Mouse (Mus musculus) forebrain, embryonic 13.5 days (tissue): Measurements from ENCODE around the gene Nrxn2. TPM values are rescaled to one million over a fixed set of nuclear protein-coding genes. Genes with fewer than 3 reads are reported as not detected.

ENCODE experiments used
- ATAC-seq: fragments of 200-750 bp; cut with Nextera tagmentation; 2 replicates; pipeline ENCODE4 v1.8.0; 2017
- H3K27ac ChIP-seq: fragments of 300-500 bp; sonication (generic); 2 replicates; pipeline ENCODE4 v1.5.1; 2015; ENCODE audit warnings: inconsistent platforms, mild to moderate bottlenecking, moderate library complexity
- H3K27me3 ChIP-seq: fragments of 300-500 bp; sonication (generic); 2 replicates; pipeline ENCODE4 v1.6.1; 2015; ENCODE audit warnings: mild to moderate bottlenecking, inconsistent platforms
- H3K36me3 ChIP-seq: fragments of 300-500 bp; sonication (generic); 2 replicates; pipeline ENCODE4 v1.6.1; 2015; ENCODE audit warnings: mild to moderate bottlenecking, inconsistent platforms; ENCODE audit not compliant: poor library complexity, severe bottlenecking
- H3K4me1 ChIP-seq: fragments of 300-500 bp; sonication (generic); 2 replicates; pipeline ENCODE4 v1.6.1; 2015; ENCODE audit warnings: inconsistent platforms
- H3K4me2 ChIP-seq: fragments of 300-500 bp; sonication (generic); 2 replicates; pipeline ENCODE4 v1.6.1; 2015; ENCODE audit warnings: inconsistent platforms, mild to moderate bottlenecking, moderate library complexity
- H3K4me3 ChIP-seq: fragments of 300-500 bp; sonication (generic); 2 replicates; pipeline ENCODE4 v1.5.1; 2015; ENCODE audit warnings: mild to moderate bottlenecking, inconsistent platforms
- H3K9ac ChIP-seq: fragments of 300-500 bp; sonication (generic); 2 replicates; pipeline ENCODE4 v1.6.1; 2015; ENCODE audit warnings: mild to moderate bottlenecking, inconsistent platforms
- H3K9me3 ChIP-seq: fragments of 300-500 bp; sonication (generic); replicated peaks from 2 replicates; pipeline ENCODE4 v1.6.1; 2016; ENCODE audit warnings: inconsistent platforms
- WGBS: fragments of 180-500 bp; shearing (Covaris S2); methylation state at CpG from one replicate; pipeline ENCODE4 v1.1.7; 2015; 5-methylcytosine and 5-hydroxymethylcytosine counted together
- polyA plus RNA-seq: library from polyadenylated mRNA; unstranded; fragments of >200 nt; fragmentation: Nextera tagmentation; extraction: Ambion mirVana; gene quantifications from 2 replicates; pipeline ENCODE4 v1.2.1, GENCODE M21; 2015

The Nrxn2 gene
- polyA plus RNA-seq, 1 experiment from 2014 or later, result 16.9 TPM

GRCm38 (mm10) chr19:6543035-6543383 is 124.5 kb downstream of the Nrxn2 start:
- WGBS, result 91% methylated on average over 6 of the region's 6 CpGs
- Histone ChIP-seq H3K36me3 (no peaks in the 10 kb centered on the region), H3K4me1 (peaks cover 5% of the 10 kb centered on the region; the same call in 1 of the 2 replicates), H3K4me2 (no peak overlapping the region), H3K9me3 (no peaks in the 10 kb centered on the region), H3K4me3 (no peak overlapping the region), H3K9ac (no peak overlapping the region), H3K27me3 (no peaks in the 10 kb centered on the region), H3K27ac (no peak overlapping the region)
- ATAC-seq, result no peak

- WGBS, result 34% methylated on average over 7 of the region's 7 CpGs
- Histone ChIP-seq H3K4me3 (no peak overlapping the region), H3K27me3 (no peaks in the 10 kb centered on the region), H3K4me1 (peaks cover 9% of the 10 kb centered on the region), H3K36me3 (no peaks in the 10 kb centered on the region), H3K27ac (no peak overlapping the region), H3K4me2 (no peak overlapping the region), H3K9me3 (no peaks in the 10 kb centered on the region), H3K9ac (no peak overlapping the region)
- no peak for ATAC-seq
Observed at GRCm38 (mm10) chr19:6543518-6543917, 125.0 kb downstream of the Nrxn2 start.

GRCm38 (mm10) chr19:6544712-6545111 is 126.2 kb downstream of the Nrxn2 start:
- ATAC-seq, result no peak
- H3K27ac ChIP-seq, result no peak overlapping the region

GRCm38 (mm10) chr19:6545481-6545880 is 127.0 kb downstream of the Nrxn2 start:
- Histone ChIP-seq H3K9me3 (no peaks in the 10 kb centered on the region), H3K36me3 (no peaks in the 10 kb centered on the region), H3K27ac (no peak overlapping the region), H3K27me3 (no peaks in the 10 kb centered on the region), H3K4me2 (no peak overlapping the region), H3K4me1 (peaks cover 22% of the 10 kb centered on the region), H3K4me3 (no peak overlapping the region), H3K9ac (no peak overlapping the region)
- 94% methylated on average over 5 of the region's 5 CpGs for WGBS
- ATAC-seq, result no peak

More at GRCm38 (mm10) chr19:6544712-6545111, 126.2 kb downstream of the Nrxn2 start:
- Histone ChIP-seq H3K9me3 (no peaks in the 10 kb centered on the region), H3K36me3 (no peaks in the 10 kb centered on the region), H3K4me2 (no peak overlapping the region), H3K27me3 (no peaks in the 10 kb centered on the region), H3K9ac (no peak overlapping the region), H3K4me1 (peaks cover 20% of the 10 kb centered on the region), H3K4me3 (no peak overlapping the region)
- WGBS, result 90% methylated on average over 13 of the region's 13 CpGs

DNA sequence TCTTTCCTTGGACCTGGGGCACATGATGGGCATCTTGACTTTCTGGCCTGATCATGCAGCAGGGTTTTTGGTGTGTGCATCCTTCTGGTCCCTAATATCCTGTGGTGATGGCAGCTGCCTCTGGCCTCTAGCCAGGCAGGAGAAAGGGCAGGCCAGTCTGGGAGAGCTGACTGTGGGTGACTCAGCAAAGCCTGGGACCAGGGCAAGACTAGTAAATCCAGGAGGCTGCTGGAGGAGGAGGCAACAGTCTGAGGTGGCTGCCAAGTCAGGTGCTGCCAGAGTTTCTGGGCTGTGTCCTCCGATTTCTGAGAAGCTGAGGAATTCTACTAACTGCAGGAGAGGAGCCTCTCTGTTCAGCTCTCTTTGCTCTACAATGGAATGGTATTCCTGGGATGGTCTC is 127.6 kb downstream of the Nrxn2 start:
- 81% methylated on average over 1 of the region's 1 CpGs for WGBS
- Histone ChIP-seq H3K4me1 (peaks cover 22% of the 10 kb centered on the region), H3K36me3 (no peaks in the 10 kb centered on the region), H3K9me3 (no peaks in the 10 kb centered on the region), H3K27ac (no peak overlapping the region), H3K27me3 (no peaks in the 10 kb centered on the region), H3K9ac (no peak overlapping the region), H3K4me3 (no peak overlapping the region), H3K4me2 (no peak overlapping the region)
- no peak for ATAC-seq

DNA sequence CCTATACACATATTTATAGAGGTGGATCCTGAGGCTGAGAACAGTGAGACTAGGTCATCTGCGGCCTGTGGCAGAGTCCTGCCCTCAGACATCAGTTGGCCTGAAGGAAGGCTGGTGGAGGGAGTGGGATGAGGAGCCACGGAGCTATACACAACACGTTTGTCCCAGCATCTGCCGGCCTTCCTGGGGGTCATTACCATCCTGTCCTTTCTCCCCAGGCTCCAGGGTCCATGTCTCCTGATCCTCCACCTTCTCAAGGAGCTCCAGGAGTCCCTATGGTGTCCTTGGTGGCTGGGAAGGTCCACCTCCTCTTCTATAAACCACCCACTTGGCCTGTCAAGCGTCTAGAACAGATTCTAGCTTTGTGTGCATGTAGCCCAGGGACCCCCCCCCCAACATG is 129.3 kb downstream of the Nrxn2 start:
- Histone ChIP-seq H3K36me3 (no peaks in the 10 kb centered on the region), H3K4me3 (no peak overlapping the region), H3K27ac (no peak overlapping the region), H3K4me2 (no peak overlapping the region), H3K9ac (no peak overlapping the region), H3K9me3 (no peaks in the 10 kb centered on the region), H3K4me1 (peaks cover 22% of the 10 kb centered on the region), H3K27me3 (no peaks in the 10 kb centered on the region)
- 78% methylated on average over 5 of the region's 5 CpGs for WGBS
- no peak for ATAC-seq

DNA sequence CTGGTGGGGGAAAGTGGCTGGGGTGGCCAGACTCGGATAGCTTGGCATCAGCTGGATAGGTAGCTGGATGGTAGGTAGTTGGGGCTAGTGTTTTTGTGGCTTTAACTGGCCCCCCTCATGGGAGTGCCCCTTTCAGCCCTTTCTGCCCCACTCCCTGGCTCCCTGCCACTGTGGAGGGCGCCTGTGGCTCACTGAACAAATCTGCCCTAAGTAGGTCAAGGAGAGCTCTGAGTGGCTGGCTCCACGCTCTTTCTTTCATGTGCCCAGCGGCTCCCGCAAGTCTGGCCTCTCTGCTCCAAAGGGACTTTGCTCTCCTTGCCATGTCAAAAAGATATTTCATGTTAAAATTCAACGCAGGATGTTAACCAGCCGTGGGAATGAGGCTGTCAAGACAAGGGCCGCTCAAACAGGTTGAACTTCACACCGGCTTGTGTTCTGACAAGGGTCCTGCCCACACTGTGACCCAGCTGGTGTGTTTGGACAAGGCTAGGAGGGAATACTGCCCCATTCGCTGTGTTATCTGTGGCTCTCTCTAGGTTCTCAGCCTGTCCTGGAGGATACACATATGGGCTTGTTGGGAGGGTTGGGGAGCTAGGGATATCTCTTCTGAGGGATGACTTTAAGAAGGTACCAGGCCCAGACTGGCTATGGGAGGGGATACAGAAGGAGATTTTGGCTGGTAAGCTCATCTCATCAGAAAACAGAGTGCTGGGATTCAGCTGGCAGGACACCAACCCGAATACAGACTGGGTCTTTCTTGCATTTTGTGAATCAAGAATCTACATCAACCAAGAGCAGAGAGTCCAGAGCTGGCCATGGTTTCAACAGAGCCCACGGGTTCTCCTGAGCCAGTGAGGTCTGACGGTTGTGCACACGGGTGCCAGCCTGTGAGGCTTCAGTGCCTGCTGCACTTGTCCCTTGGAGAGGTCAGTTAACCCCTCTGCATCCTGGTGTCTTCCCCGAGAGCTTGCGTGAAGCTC is 130.2 kb downstream of the Nrxn2 start:
- Histone ChIP-seq H3K27me3 (no peaks in the 10 kb centered on the region), H3K4me3 (no peak overlapping the region), H3K27ac (peak overlapping the region; percentile 36; the same call in 1 of the 2 replicates), H3K9ac (no peak overlapping the region), H3K36me3 (no peaks in the 10 kb centered on the region), H3K9me3 (no peaks in the 10 kb centered on the region), H3K4me2 (no peak overlapping the region), H3K4me1 (peaks cover 17% of the 10 kb centered on the region)
- 65% methylated on average over 16 of the region's 16 CpGs for WGBS
- peak; percentile 24; the same call in 1 of the 2 replicates for ATAC-seq

GRCm38 (mm10) chr19:6549566-6549965 is 131.0 kb downstream of the Nrxn2 start:
- 0 out of 2 replicates have a peak overlapping the region, but pooled peaks have one; percentile 33 for H3K27ac ChIP-seq
- H3K4me3 ChIP-seq, result no peak overlapping the region
- H3K4me1 ChIP-seq, result peaks cover 22% of the 10 kb centered on the region
- no peak overlapping the region for H3K4me2 ChIP-seq
- no peaks in the 10 kb centered on the region for H3K36me3 ChIP-seq
- WGBS, result 67% methylated on average over 11 of the region's 11 CpGs
- no peak overlapping the region for H3K9ac ChIP-seq
- no peaks in the 10 kb centered on the region for H3K9me3 ChIP-seq
- no peak for ATAC-seq
- no peaks in the 10 kb centered on the region for H3K27me3 ChIP-seq

DNA sequence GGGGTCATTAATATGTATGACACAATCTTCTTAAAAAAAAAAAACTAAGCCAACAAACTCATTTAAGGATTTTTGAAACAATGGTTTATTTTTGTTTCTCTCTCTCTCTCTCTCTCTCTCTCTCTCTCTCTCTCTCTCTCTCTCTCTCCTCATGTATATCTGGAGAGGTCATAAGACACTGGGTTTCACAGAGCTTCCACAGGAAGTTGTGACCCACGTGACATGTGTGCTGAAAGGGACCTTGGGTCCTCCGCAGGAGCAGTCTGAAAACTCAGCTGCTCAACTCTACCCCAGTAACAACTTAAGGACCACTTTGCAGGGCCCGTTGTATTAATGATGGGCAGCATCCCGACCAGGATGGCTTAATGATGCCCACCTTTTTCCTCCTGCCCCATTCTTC is 132.7 kb downstream of the Nrxn2 start:
- ATAC-seq, result no peak
- H3K4me3 ChIP-seq, result no peak overlapping the region
- no peak overlapping the region for H3K4me2 ChIP-seq
- H3K36me3 ChIP-seq, result no peaks in the 10 kb centered on the region
- H3K27ac ChIP-seq, result no peak overlapping the region
- H3K27me3 ChIP-seq, result no peaks in the 10 kb centered on the region
- H3K4me1 ChIP-seq, result peaks cover 22% of the 10 kb centered on the region
- H3K9me3 ChIP-seq, result no peaks in the 10 kb centered on the region
- 71% methylated on average over 4 of the region's 4 CpGs for whole genome bisulfite sequencing
- no peak overlapping the region for H3K9ac ChIP-seq

- Histone ChIP-seq H3K27me3 (no peaks in the 10 kb centered on the region), H3K9ac (no peak overlapping the region), H3K27ac (no peak overlapping the region), H3K9me3 (no peaks in the 10 kb centered on the region), H3K36me3 (no peaks in the 10 kb centered on the region), H3K4me1 (peaks cover 22% of the 10 kb centered on the region), H3K4me2 (no peak overlapping the region), H3K4me3 (no peak overlapping the region)
- WGBS, result 86% methylated on average over 2 of the region's 4 CpGs
- ATAC-seq, result 0 out of 2 replicates have a peak, but pooled peaks have one; percentile 30
Observed at GRCm38 (mm10) chr19:6552302-6553028, 133.9 kb downstream of the Nrxn2 start.

GRCm38 (mm10) chr19:6553174-6553573 is 134.6 kb downstream of the Nrxn2 start:
- Histone ChIP-seq H3K27ac (no peak overlapping the region), H3K9ac (no peak overlapping the region)
- ATAC-seq, result no peak

More at GRCm38 (mm10) chr19:6553174-6553573, 134.6 kb downstream of the Nrxn2 start:
- no peak overlapping the region for H3K4me3 ChIP-seq
- H3K4me1 ChIP-seq, result peaks cover 20% of the 10 kb centered on the region
- no peaks in the 10 kb centered on the region for H3K9me3 ChIP-seq
- no peaks in the 10 kb centered on the region for H3K27me3 ChIP-seq
- no peaks in the 10 kb centered on the region for H3K36me3 ChIP-seq
- H3K4me2 ChIP-seq, result no peak overlapping the region
- 84% methylated on average over 5 of the region's 5 CpGs for WGBS
